Mouse (Mus musculus) forebrain, embryonic 12.5 days (tissue): ENCODE results near the gene Mon1a. TPM values are rescaled to one million over a fixed set of nuclear protein-coding genes. Genes with fewer than 3 reads are reported as not detected.

Experiments
- ATAC-seq: fragments of 200-750 bp; cut with Nextera tagmentation; 2 replicates; pipeline ENCODE4 v1.8.0; 2017; ENCODE audit warnings: moderate TSS enrichment; ENCODE audit not compliant: low FRiP score
- H3K27ac ChIP-seq: fragments of 300-500 bp; sonication (generic); 2 replicates; pipeline ENCODE4 v1.5.1; 2016; ENCODE audit warnings: mild to moderate bottlenecking
- H3K27me3 ChIP-seq: fragments of 300-500 bp; sonication (generic); 2 replicates; pipeline ENCODE4 v1.6.1; 2016; ENCODE audit warnings: mild to moderate bottlenecking
- H3K36me3 ChIP-seq: fragments of 300-500 bp; sonication (generic); replicated peaks from 2 replicates; pipeline ENCODE4 v1.6.1; 2016; ENCODE audit warnings: mild to moderate bottlenecking
- H3K4me1 ChIP-seq: fragments of 300-500 bp; sonication (generic); 2 replicates; pipeline ENCODE4 v1.6.1; 2016
- H3K4me2 ChIP-seq: fragments of 300-500 bp; sonication (generic); 2 replicates; pipeline ENCODE4 v1.6.1; 2016; ENCODE audit warnings: mild to moderate bottlenecking, moderate library complexity
- H3K4me3 ChIP-seq: fragments of 300-500 bp; sonication (generic); replicated peaks from 2 replicates; pipeline ENCODE4 v1.5.1; 2016; ENCODE audit warnings: mild to moderate bottlenecking
- H3K9ac ChIP-seq: fragments of 300-500 bp; sonication (generic); 2 replicates; pipeline ENCODE4 v1.6.1; 2016; ENCODE audit warnings: mild to moderate bottlenecking
- H3K9me3 ChIP-seq: fragments of 300-500 bp; sonication (generic); 2 replicates; pipeline ENCODE4 v1.6.1; 2016
- WGBS: fragments of 180-500 bp; shearing (Covaris S2); methylation state at CpG from one replicate; pipeline ENCODE4 v1.1.7; 2016; 5-methylcytosine and 5-hydroxymethylcytosine counted together
- polyA plus RNA-seq: library from polyadenylated mRNA; unstranded; fragments of >200 nt; fragmentation: Nextera tagmentation; extraction: Ambion mirVana; gene quantifications from 2 replicates; pipeline ENCODE4 v1.2.1, GENCODE M21; 2016

The Mon1a gene
- polyA plus RNA-seq, 1 experiment from 2014 or later: 16.0 TPM

DNA sequence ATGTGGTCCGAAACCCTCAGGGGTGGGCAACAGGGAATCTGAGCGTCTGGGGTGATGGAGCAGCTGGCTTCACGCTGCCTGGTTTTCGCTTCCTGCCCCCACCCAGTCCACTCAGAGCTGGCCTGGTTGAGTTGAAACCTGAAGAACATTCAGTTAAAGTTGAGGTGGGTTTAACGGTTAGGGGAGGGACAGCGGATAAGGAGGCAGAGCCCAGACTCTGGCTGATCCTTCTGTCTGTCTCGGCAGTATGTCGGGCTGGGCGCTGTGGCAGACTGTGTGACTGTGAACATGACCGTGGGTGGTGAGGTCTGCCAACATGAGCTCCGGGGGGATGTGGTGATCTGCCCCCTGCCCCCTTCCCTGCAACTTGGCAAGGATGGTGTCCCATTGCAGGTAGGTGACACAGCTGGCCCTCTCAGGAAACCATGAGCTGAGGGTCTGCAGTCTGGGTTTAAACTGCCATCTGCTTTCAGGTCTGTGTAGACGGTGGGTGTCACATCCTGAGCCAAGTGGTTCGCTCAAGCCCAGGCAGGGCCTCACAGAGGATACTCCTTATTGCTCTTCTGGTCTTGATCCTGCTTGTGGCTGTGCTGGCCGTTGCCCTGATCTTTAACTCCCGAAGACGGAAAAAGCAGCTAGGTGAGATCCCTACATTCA is 26.9 kb downstream of the Mon1a start:
- Histone ChIP-seq H3K27ac (no peak overlapping the region), H3K4me1 (peaks cover 9% of the 10 kb centered on the region), H3K4me3 (no peak overlapping the region), H3K36me3 (no peaks in the 10 kb centered on the region), H3K9ac (no peak overlapping the region), H3K4me2 (no peak overlapping the region), H3K27me3 (0 out of 2 replicates have a peak, but pooled peaks cover 4% of the 10 kb centered on the region), H3K9me3 (no peaks in the 10 kb centered on the region)
- no peak for ATAC-seq
- WGBS: 83% methylated on average over 16 of the region's 16 CpGs

GRCm38 (mm10) chr9:107917895-107918608 is 30.1 kb downstream of the Mon1a start:
- H3K27me3 ChIP-seq: 0 out of 2 replicates have a peak, but pooled peaks cover 4% of the 10 kb centered on the region
- H3K27ac ChIP-seq: no peak overlapping the region
- no peak overlapping the region for H3K9ac ChIP-seq
- H3K4me3 ChIP-seq: no peak overlapping the region
- ATAC-seq: no peak
- H3K36me3 ChIP-seq: no peaks in the 10 kb centered on the region
- no peak overlapping the region for H3K4me2 ChIP-seq
- WGBS: 46% methylated on average over 13 of the region's 13 CpGs
- no peaks in the 10 kb centered on the region for H3K9me3 ChIP-seq
- H3K4me1 ChIP-seq: peaks cover 9% of the 10 kb centered on the region

GRCm38 (mm10) chr9:107918884-107919283 is 30.9 kb downstream of the Mon1a start:
- Histone ChIP-seq H3K4me3 (no peak overlapping the region), H3K4me2 (no peak overlapping the region), H3K9me3 (no peaks in the 10 kb centered on the region), H3K27ac (no peak overlapping the region), H3K4me1 (peaks cover 11% of the 10 kb centered on the region), H3K36me3 (no peaks in the 10 kb centered on the region), H3K27me3 (0 out of 2 replicates have a peak, but pooled peaks cover 4% of the 10 kb centered on the region), H3K9ac (no peak overlapping the region)
- ATAC-seq: no peak
- WGBS: 89% methylated on average over 6 of the region's 6 CpGs

GRCm38 (mm10) chr9:107919441-107919840 is 31.5 kb downstream of the Mon1a start:
- peaks cover 17% of the 10 kb centered on the region for H3K4me1 ChIP-seq
- WGBS: 87% methylated on average over 5 of the region's 5 CpGs
- 0 out of 2 replicates have a peak, but pooled peaks cover 3% of the 10 kb centered on the region for H3K27me3 ChIP-seq
- no peak overlapping the region for H3K27ac ChIP-seq
- no peak overlapping the region for H3K4me2 ChIP-seq
- H3K36me3 ChIP-seq: no peaks in the 10 kb centered on the region
- no peak overlapping the region for H3K4me3 ChIP-seq
- no peaks in the 10 kb centered on the region for H3K9me3 ChIP-seq
- no peak overlapping the region for H3K9ac ChIP-seq
- no peak for ATAC-seq

GRCm38 (mm10) chr9:107923021-107923420 is 35.1 kb downstream of the Mon1a start:
- no peaks in the 10 kb centered on the region for H3K27me3 ChIP-seq
- H3K9ac ChIP-seq: no peak overlapping the region
- 33% methylated on average over 7 of the region's 7 CpGs for WGBS
- H3K4me3 ChIP-seq: no peak overlapping the region
- ATAC-seq: no peak
- H3K4me2 ChIP-seq: no peak overlapping the region
- H3K27ac ChIP-seq: no peak overlapping the region
- no peaks in the 10 kb centered on the region for H3K36me3 ChIP-seq
- no peaks in the 10 kb centered on the region for H3K9me3 ChIP-seq
- H3K4me1 ChIP-seq: peaks cover 24% of the 10 kb centered on the region

DNA sequence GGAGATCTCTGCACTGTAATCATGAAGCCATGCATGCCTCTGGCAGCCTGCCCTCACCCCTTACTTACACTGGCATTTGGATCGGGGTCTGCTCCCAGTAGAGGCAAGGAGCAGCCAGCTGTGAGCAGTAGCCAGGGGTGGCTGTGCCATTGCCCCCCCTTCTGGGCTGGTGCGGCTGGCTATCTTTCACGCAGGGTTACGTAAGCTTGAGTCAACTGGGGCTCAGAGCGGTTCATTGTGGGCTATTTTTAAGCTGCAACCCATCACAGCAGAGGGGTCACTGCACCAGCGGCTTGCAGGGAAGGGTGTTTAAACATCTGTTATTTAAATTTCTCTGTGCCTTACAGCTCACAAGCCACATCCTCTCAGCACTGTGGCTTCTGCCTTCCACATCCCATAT is 36.0 kb downstream of the Mon1a start:
- WGBS: 53% methylated on average over 6 of the region's 6 CpGs
- no peak overlapping the region for H3K4me3 ChIP-seq
- H3K27ac ChIP-seq: no peak overlapping the region
- ATAC-seq: no peak
- no peaks in the 10 kb centered on the region for H3K9me3 ChIP-seq
- H3K4me1 ChIP-seq: peaks cover 20% of the 10 kb centered on the region
- no peaks in the 10 kb centered on the region for H3K36me3 ChIP-seq
- H3K9ac ChIP-seq: no peak overlapping the region
- no peaks in the 10 kb centered on the region for H3K27me3 ChIP-seq
- no peak overlapping the region for H3K4me2 ChIP-seq

GRCm38 (mm10) chr9:107925251-107925650 is 37.3 kb downstream of the Mon1a start:
- 24% methylated on average over 3 of the region's 3 CpGs for WGBS
- no peak; the same call in 1 of the 2 replicates for ATAC-seq
- H3K27ac ChIP-seq: no peak overlapping the region
- no peak overlapping the region for H3K9ac ChIP-seq
- no peak overlapping the region for H3K4me3 ChIP-seq
- no peaks in the 10 kb centered on the region for H3K27me3 ChIP-seq
- H3K9me3 ChIP-seq: no peaks in the 10 kb centered on the region
- no peaks in the 10 kb centered on the region for H3K36me3 ChIP-seq
- H3K4me1 ChIP-seq: peaks cover 20% of the 10 kb centered on the region
- no peak overlapping the region for H3K4me2 ChIP-seq

- no peak overlapping the region for H3K27ac ChIP-seq
- peaks cover 20% of the 10 kb centered on the region for H3K4me1 ChIP-seq
- no peaks in the 10 kb centered on the region for H3K27me3 ChIP-seq
- WGBS: 58% methylated on average over 9 of the region's 9 CpGs
- no peaks in the 10 kb centered on the region for H3K9me3 ChIP-seq
- no peak for ATAC-seq
- H3K36me3 ChIP-seq: no peaks in the 10 kb centered on the region
- no peak overlapping the region for H3K9ac ChIP-seq
- H3K4me3 ChIP-seq: no peak overlapping the region
- H3K4me2 ChIP-seq: no peak overlapping the region
These were observed 39.0 kb downstream of the Mon1a start for GRCm38 (mm10) chr9:107926920-107927420.

DNA sequence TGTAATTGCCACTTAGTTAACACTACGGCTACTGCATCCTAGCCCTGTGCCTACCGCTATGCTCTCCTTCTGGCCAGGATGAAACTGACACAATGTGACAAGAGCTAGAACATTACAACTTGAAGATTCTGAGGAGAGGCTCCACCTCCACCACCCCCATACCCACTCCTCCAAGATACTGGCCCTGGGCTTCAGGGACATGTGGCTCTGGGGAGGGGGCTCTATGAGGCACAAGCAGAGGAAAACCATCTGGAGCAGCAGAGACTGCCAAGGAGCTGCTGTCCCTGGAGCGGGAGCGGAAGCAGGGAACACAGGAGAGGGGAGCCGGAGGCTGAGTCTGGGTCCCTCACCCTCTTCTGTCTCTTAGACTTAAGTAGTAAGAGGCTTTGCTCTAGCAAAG is 39.8 kb downstream of the Mon1a start:
- 85% methylated on average over 5 of the region's 5 CpGs for WGBS
- no peaks in the 10 kb centered on the region for H3K9me3 ChIP-seq
- no peaks in the 10 kb centered on the region for H3K27me3 ChIP-seq
- H3K4me2 ChIP-seq: no peak overlapping the region
- no peak overlapping the region for H3K27ac ChIP-seq
- no peaks in the 10 kb centered on the region for H3K36me3 ChIP-seq
- no peak overlapping the region for H3K9ac ChIP-seq
- ATAC-seq: no peak
- H3K4me3 ChIP-seq: no peak overlapping the region
- peaks cover 26% of the 10 kb centered on the region for H3K4me1 ChIP-seq

DNA sequence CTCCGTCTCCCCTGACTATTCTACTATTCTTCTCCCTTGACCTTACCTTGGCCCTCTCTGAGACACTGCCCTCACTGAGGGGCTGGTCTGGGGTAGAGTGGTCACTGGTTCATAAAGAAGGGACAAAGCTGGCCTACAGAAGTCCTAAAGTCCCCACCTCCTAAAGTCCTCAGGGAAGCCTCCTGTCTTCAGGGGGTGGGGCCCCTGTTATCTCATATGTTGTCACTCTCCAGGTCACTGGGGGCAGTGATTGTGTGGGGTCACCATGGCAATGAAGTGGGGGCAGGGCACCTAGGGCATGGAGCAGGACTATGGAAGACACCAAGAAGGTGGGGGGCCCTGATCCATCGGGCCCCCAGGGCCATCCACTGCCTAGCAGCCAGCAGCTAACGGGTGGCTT is 40.2 kb downstream of the Mon1a start, which contains the start of gene Actl11:
Actl11 (plus strand) TSS at position 301 of the 400 bp plus-strand sequence.
- H3K27me3 ChIP-seq: no peaks in the 10 kb centered on the region
- 80% methylated on average over 3 of the region's 3 CpGs for WGBS
- no peak within 1 kb of the TSS for H3K27ac ChIP-seq
- H3K36me3 ChIP-seq: no peaks in the 10 kb centered on the region
- no peak within 1 kb of the TSS for H3K9ac ChIP-seq
- peaks cover 26% of the 10 kb centered on the region for H3K4me1 ChIP-seq
- no peak within 1 kb of the TSS for H3K4me3 ChIP-seq
- no peaks in the 10 kb centered on the region for H3K9me3 ChIP-seq
- H3K4me2 ChIP-seq: no peak within 1 kb of the TSS
- ATAC-seq: no peak

DNA sequence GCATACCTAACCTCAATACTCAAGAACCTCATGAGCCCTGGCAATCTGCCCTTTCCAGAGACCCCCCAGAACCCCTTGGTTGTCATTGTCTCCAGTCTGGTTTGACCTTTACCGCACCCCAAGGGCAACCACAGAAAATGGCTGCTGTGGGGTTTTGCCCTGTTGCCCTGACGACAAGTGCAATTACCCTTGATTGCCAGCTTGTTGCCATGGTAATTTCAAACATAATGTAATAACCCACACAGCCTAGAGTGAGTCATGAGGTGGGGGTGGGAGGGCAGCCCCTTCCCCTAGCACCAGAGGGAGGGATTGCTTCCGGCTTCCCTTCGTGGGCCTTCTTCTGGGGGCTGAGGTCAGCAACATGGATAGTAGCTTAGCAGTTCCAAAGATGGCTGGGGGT is 44.3 kb downstream of the Mon1a start:
- WGBS: 67% methylated on average over 4 of the region's 4 CpGs
- no peaks in the 10 kb centered on the region for H3K9me3 ChIP-seq

GRCm38 (mm10) chr9:107934146-107934545 is 46.2 kb downstream of the Mon1a start:
- WGBS: 92% methylated on average over 11 of the region's 11 CpGs
- Histone ChIP-seq H3K4me1 (peaks cover 37% of the 10 kb centered on the region), H3K27me3 (peaks cover 15% of the 10 kb centered on the region; the same call in 1 of the 2 replicates), H3K4me3 (no peak overlapping the region), H3K9ac (no peak overlapping the region), H3K4me2 (no peak overlapping the region), H3K9me3 (no peaks in the 10 kb centered on the region), H3K36me3 (no peaks in the 10 kb centered on the region), H3K27ac (no peak overlapping the region)
- ATAC-seq: no peak

More for the DNA sequence above, 44.3 kb downstream of the Mon1a start:
- no peaks in the 10 kb centered on the region for H3K36me3 ChIP-seq
- ATAC-seq: no peak
- H3K4me2 ChIP-seq: no peak overlapping the region
- peaks cover 15% of the 10 kb centered on the region; the same call in 1 of the 2 replicates for H3K27me3 ChIP-seq
- H3K27ac ChIP-seq: no peak overlapping the region
- H3K9ac ChIP-seq: no peak overlapping the region
- peaks cover 25% of the 10 kb centered on the region for H3K4me1 ChIP-seq
- no peak overlapping the region for H3K4me3 ChIP-seq
